Mouse (Mus musculus) adipocyte (in vitro differentiated cells): ENCODE measurements around the gene Nek3.

Experiments
- DNase-seq: peaks from one replicate; pipeline ENCODE4 v3.0.0-alpha.2; 2016; ENCODE audit warnings: low spot score

The Nek3 gene

GRCm38 (mm10) chr8:22166080-22166603 is at the start of gene Nek3:
Gene Nek3 (minus strand): TSS chr8:22166435.
- DNase-seq, result peak; percentile 92

GRCm38 (mm10) chr8:22214826-22215225 is 48.6 kb upstream of the Nek3 start:
- no peak for DNase-seq

GRCm38 (mm10) chr8:22209012-22209411 is 42.8 kb upstream of the Nek3 start:
- DNase-seq, result no peak

GRCm38 (mm10) chr8:22207535-22207934 is 41.3 kb upstream of the Nek3 start:
- DNase-seq, result no peak

GRCm38 (mm10) chr8:22199481-22199880 is 33.2 kb upstream of the Nek3 start:
- no peak for DNase-seq

- DNase-seq, result no peak
Observed at GRCm38 (mm10) chr8:22197914-22198313, 31.7 kb upstream of the Nek3 start.

- DNase-seq, result peak; percentile 64
Observed at GRCm38 (mm10) chr8:22193432-22194010, 27.3 kb upstream of the Nek3 start.

GRCm38 (mm10) chr8:22192660-22193431 is 26.6 kb upstream of the Nek3 start, which contains the start of gene Vps36:
Gene Vps36 (plus strand): TSS chr8:22192809.
- peak; percentile 88 for DNase-seq

- DNase-seq, result peak; percentile 94
Observed at GRCm38 (mm10) chr8:22185431-22186397, 19.5 kb upstream of the Nek3 start, which contains the start of gene Ckap2. Gene Ckap2 (minus strand): TSS chr8:22185819.

- DNase-seq, result no peak
Observed at GRCm38 (mm10) chr8:22184884-22185283, 18.6 kb upstream of the Nek3 start.

GRCm38 (mm10) chr8:22175966-22176365 is 9.7 kb upstream of the Nek3 start:
- DNase-seq, result no peak

GRCm38 (mm10) chr8:22169167-22169566 is 2.9 kb upstream of the Nek3 start:
- DNase-seq, result no peak

- DNase-seq, result no peak
Observed at GRCm38 (mm10) chr8:22165251-22166079, 770 bp downstream of the Nek3 start.

- no peak for DNase-seq
Observed at GRCm38 (mm10) chr8:22164431-22164830, 1.8 kb downstream of the Nek3 start.

- DNase-seq, result no peak
Observed at GRCm38 (mm10) chr8:22162206-22162605, 4.0 kb downstream of the Nek3 start.

- DNase-seq, result no peak
Observed at GRCm38 (mm10) chr8:22150345-22150663, 15.9 kb downstream of the Nek3 start.

- DNase-seq, result no peak
Observed at GRCm38 (mm10) chr8:22149643-22150344, 16.4 kb downstream of the Nek3 start.

GRCm38 (mm10) chr8:22148367-22148740 is 17.9 kb downstream of the Nek3 start:
- no peak for DNase-seq

- no peak for DNase-seq
Observed at GRCm38 (mm10) chr8:22147706-22148366, 18.4 kb downstream of the Nek3 start.

GRCm38 (mm10) chr8:22145831-22146230 is 20.4 kb downstream of the Nek3 start:
- no peak for DNase-seq
